Mouse (Mus musculus) neutrophil, adult 83 days (primary cell): ENCODE data around the gene Atp5b. TPM values are rescaled to one million over a fixed set of nuclear protein-coding genes. Genes with fewer than 3 reads are reported as not detected.

Experiments used
- total RNA-seq, 2 experiments: library from RNA; stranded (reverse); gene quantifications; one replicate each; pipeline ENCODE4 v1.2.4; 2023

Atp5b gene
- 100 to 1,000 TPM; 509 to 578 TPM for total RNA-seq

GRCm38 (mm10) chr10:128082880-128083421 is at the start of gene Atp5b:
Atp5b (plus strand) TSS chr10:128083273.

GRCm38 (mm10) chr10:128058601-128059151 is 24.4 kb upstream of the Atp5b start, which contains the start of gene Ptges3:
Ptges3 (plus strand) TSS chr10:128058954.

GRCm38 (mm10) chr10:128091564-128092505 is 8.8 kb downstream of the Atp5b start, which contains the start of gene Baz2a:
Baz2a (plus strand) TSS chr10:128091577.

Other genes starting within 250 kb of the Atp5b start
- not detected for gene Rdh19, start 233.3 kb upstream of the Atp5b start, total RNA-seq
- gene Rdh16f2, start 216.8 kb upstream of the Atp5b start, total RNA-seq: not detected
- not detected for gene Rdh7, start 194.5 kb upstream of the Atp5b start, total RNA-seq
- not detected for gene Sdr9c7, start 184.8 kb upstream of the Atp5b start, total RNA-seq
- not detected for gene Hsd17b6, start 75.7 kb upstream of the Atp5b start, total RNA-seq
- 10 to 100 TPM; 21.7 to 35.1 TPM for gene Prim1, start 68.1 kb upstream of the Atp5b start, total RNA-seq
- gene Naca, start 47.7 kb upstream of the Atp5b start, total RNA-seq: 100 to 1,000 TPM; 347 to 352 TPM
- gene Ptges3, start 24.3 kb upstream of the Atp5b start, total RNA-seq: 10 to 100 TPM; 69.1 to 74.1 TPM
- gene Baz2a, start 8.3 kb downstream of the Atp5b start, total RNA-seq: 10 to 100 TPM; 81.5 to 91.8 TPM
- 10 to 100 TPM; 10.7 to 11.5 TPM for gene Rbms2, start 97.0 kb downstream of the Atp5b start, total RNA-seq
- gene Gls2, start 111.2 kb downstream of the Atp5b start, total RNA-seq: 1 to 10 TPM; 1.0 to 1.6 TPM
- 1 to 10 TPM; 4.2 to 6.3 TPM for gene Spryd4, start 128.5 kb downstream of the Atp5b start, total RNA-seq
- gene Mip, start 142.6 kb downstream of the Atp5b start, total RNA-seq: under 1 TPM in 1 of 2 experiments, not detected in 1; 0.15 TPM
- gene Timeless, start 148.8 kb downstream of the Atp5b start, total RNA-seq: 10 to 100 TPM; 29.4 to 41.0 TPM
- under 1 TPM in 1 of 2 experiments, not detected in 1; 0.46 TPM for gene Apon, start 170.8 kb downstream of the Atp5b start, total RNA-seq
- not detected for gene Apof, start 185.4 kb downstream of the Atp5b start, total RNA-seq
- gene Stat2, start 187.3 kb downstream of the Atp5b start, total RNA-seq: 10 to 100 TPM; 36.7 to 45.1 TPM
- not detected for gene Il23a, start 215.5 kb downstream of the Atp5b start, total RNA-seq
- 10 to 100 TPM; 30.3 to 33.9 TPM for gene Pan2, start 220.1 kb downstream of the Atp5b start, total RNA-seq
- gene Cnpy2, start 239.2 kb downstream of the Atp5b start, total RNA-seq: 10 to 100 TPM; 34.4 to 34.6 TPM